ENCODE assay signal across 8 mouse cellular contexts in the genomic region with DNA sequence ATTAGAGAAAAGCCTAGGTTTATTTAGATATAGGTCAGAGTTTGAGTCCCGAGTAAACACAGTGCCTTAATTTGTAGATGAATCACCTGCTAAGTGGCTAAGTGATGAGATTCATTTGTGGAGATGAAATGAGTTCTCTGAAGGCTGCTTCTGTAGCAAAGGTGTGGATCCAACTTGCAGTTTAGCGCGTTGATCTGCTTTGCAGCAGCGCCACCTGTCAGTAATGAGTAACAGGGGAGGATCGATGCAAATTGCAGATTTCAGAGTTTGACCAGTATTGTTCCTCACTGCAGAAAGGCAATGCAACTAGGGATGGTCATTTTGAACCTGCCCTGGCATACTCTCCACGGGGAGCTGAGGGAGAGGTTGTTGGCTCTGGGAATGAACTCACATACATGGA.
DNase-seq lines count a peak whose midpoint lies in the region; ATAC-seq lines count a peak whose summit lies in the region.

No protein-coding gene starts in this region.

- H3K4me2 ChIP-seq in kidney, embryonic 14.5 days (replicated peaks; ENCODE audit: low read depth, low read length): no peak overlapping the region
- H3K4me2 ChIP-seq in embryonic facial prominence, embryonic 14.5 days (ENCODE audit: low read depth, low read length): no peak overlapping the region
- H3K4me2 ChIP-seq in neural tube, embryonic 14.5 days (ENCODE audit: low read depth, low read length): no peak overlapping the region

- H3K27me3 ChIP-seq in kidney, embryonic 14.5 days (ENCODE audit: control insufficient read depth, insufficient read depth, low read length): no peaks in the 10 kb centered on the region
- H3K27me3 ChIP-seq in embryonic facial prominence, embryonic 14.5 days (replicated peaks; ENCODE audit: control insufficient read depth, insufficient read depth, low read length): no peaks in the 10 kb centered on the region
- H3K27me3 ChIP-seq in neural tube, embryonic 14.5 days (ENCODE audit: control insufficient read depth, insufficient read depth, low read length): no peaks in the 10 kb centered on the region

- DNase-seq in kidney, adult 18-20 months: peak; percentile 21
- peak; percentile 20 for DNase-seq in adrenal gland, postnatal 25 days
- DNase-seq in embryonic facial prominence, embryonic 14.5 days (ENCODE audit: low spot score): peak; percentile 51
- DNase-seq in layer of hippocampus, adult 8-10 months (ENCODE audit: low spot score in 2 of 2): peak; percentile 21 to 46
- DNase-seq in MN1 (ENCODE audit: low spot score): no peak
- no peak for DNase-seq in heart, adult 8-10 months (ENCODE audit: low spot score)

- 5% methylated on average over 6 of the region's 6 CpGs for WGBS in kidney, embryonic 14.5 days
- WGBS in embryonic facial prominence, embryonic 14.5 days: 6% methylated on average over 6 of the region's 6 CpGs
- 4% methylated on average over 6 of the region's 6 CpGs for WGBS in neural tube, embryonic 14.5 days

- no peak overlapping the region for H3K9ac ChIP-seq in kidney, embryonic 14.5 days (ENCODE audit: low read depth, low read length)
- H3K9ac ChIP-seq in embryonic facial prominence, embryonic 14.5 days (ENCODE audit: low read depth, low read length): no peak overlapping the region
- H3K9ac ChIP-seq in neural tube, embryonic 14.5 days (replicated peaks; ENCODE audit: low read depth, low read length): no peak overlapping the region

- no peaks in the 10 kb centered on the region for H3K9me3 ChIP-seq in kidney, embryonic 14.5 days (ENCODE audit: control insufficient read depth, low read length)
- no peaks in the 10 kb centered on the region for H3K9me3 ChIP-seq in embryonic facial prominence, embryonic 14.5 days (ENCODE audit: control insufficient read depth, low read length)
- H3K9me3 ChIP-seq in neural tube, embryonic 14.5 days (ENCODE audit: control insufficient read depth, low read length): no peaks in the 10 kb centered on the region

- no peak overlapping the region for H3K4me3 ChIP-seq in kidney, embryonic 14.5 days (ENCODE audit: low read length)
- H3K4me3 ChIP-seq in embryonic facial prominence, embryonic 14.5 days (ENCODE audit: low read depth, low read length): no peak overlapping the region
- no peak overlapping the region for H3K4me3 ChIP-seq in neural tube, embryonic 14.5 days (ENCODE audit: low read depth, low read length)

- H3K27ac ChIP-seq in kidney, embryonic 14.5 days (ENCODE audit: low read depth, low read length): no peak overlapping the region
- H3K27ac ChIP-seq in embryonic facial prominence, embryonic 14.5 days (replicated peaks; ENCODE audit: low read depth, low read length): no peak overlapping the region
- H3K27ac ChIP-seq in neural tube, embryonic 14.5 days (ENCODE audit: low read depth, low read length): no peak overlapping the region

- H3K4me1 ChIP-seq in kidney, embryonic 14.5 days (ENCODE audit: control insufficient read depth, insufficient read depth, low read length): no peaks in the 10 kb centered on the region
- H3K4me1 ChIP-seq in embryonic facial prominence, embryonic 14.5 days (ENCODE audit: control insufficient read depth, insufficient read depth, low read length): no peaks in the 10 kb centered on the region
- no peaks in the 10 kb centered on the region for H3K4me1 ChIP-seq in neural tube, embryonic 14.5 days (ENCODE audit: control insufficient read depth, insufficient read depth, low read length)

- no peak for ATAC-seq in kidney, embryonic 14.5 days (ENCODE audit: low FRiP score, low TSS enrichment)
- ATAC-seq in embryonic facial prominence, embryonic 14.5 days (ENCODE audit: low read depth): no peak
- ATAC-seq in neural tube, embryonic 14.5 days (ENCODE audit: low read depth): peak; percentile 46; the same call in 1 of the 2 replicates

- no peaks in the 10 kb centered on the region for H3K36me3 ChIP-seq in kidney, embryonic 14.5 days (ENCODE audit: control insufficient read depth, insufficient read depth, low read length)
- no peaks in the 10 kb centered on the region for H3K36me3 ChIP-seq in embryonic facial prominence, embryonic 14.5 days (ENCODE audit: control insufficient read depth, insufficient read depth, low read length)
- H3K36me3 ChIP-seq in neural tube, embryonic 14.5 days (ENCODE audit: control insufficient read depth, insufficient read depth, low read length): no peaks in the 10 kb centered on the region

Comparison
In these comparisons a context has a peak if more than half of its experiments do, and no peak if none do; other contexts are left out.
1. DNase-seq: peak in kidney, adult 18-20 months (single experiment), adrenal gland, postnatal 25 days (single experiment), embryonic facial prominence, embryonic 14.5 days (single experiment) and layer of hippocampus, adult 8-10 months (2 of 2); none in MN1 (single experiment) and heart, adult 8-10 months (single experiment).